Mouse (Mus musculus): ENCODE results near the gene Sox6.
"Not testable (repeated sequence)": the region's sequence is repeated elsewhere in the genome, so short reads cannot be mapped to it uniquely, and the experiment has no call there.

Sox6 gene

DNA sequence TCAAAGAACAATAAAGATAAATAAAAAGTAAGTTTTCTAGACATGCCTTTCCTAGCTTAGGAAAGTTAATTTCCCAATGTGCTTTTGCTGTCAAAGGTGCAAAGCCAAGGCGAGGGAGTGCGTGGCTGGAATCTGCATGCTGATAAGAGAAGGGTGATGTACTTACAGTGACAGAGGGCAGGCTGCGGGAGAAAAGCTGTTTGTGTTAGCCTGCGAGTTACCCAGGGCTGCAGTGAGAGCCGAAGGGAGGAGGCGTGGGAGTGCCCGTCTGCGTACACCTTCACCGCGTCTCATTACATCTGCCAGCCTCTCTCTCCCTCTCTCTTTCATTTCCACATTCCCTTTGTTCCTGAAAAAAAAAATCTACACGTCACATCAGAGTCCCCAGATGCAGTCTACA is at the start of gene Sox6:
TSS of gene Sox6 (minus strand) at position 286 of the 400 bp plus-strand sequence.
- DNase-seq (ENCODE audit: extremely low spot score, low spot score) = peak; percentile 63

DNA sequence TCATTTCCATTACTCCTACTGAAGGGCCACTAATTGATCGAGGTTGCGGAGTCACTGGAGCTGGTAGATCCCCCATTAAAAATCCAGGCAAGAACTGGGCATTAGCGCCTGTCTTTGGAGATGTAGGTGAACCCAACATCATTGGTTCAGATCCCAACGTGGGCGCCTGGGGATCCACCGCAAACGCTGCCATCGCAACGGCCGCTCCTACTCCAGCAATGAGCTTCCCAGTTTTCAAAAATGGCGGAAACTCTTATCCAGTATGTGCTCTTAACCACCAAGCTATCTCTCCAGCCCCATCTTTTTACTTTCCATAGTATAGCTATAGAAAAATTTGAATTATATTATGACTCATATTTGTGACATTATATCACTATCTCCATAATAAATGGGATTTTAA is 45.8 kb upstream of the Sox6 start, which contains the start of gene Gm4353:
TSS of gene Gm4353 (minus strand) at position 270 of the 400 bp plus-strand sequence.
- not testable (repeated sequence) for DNase-seq (ENCODE audit: extremely low spot score, low spot score)

DNA sequence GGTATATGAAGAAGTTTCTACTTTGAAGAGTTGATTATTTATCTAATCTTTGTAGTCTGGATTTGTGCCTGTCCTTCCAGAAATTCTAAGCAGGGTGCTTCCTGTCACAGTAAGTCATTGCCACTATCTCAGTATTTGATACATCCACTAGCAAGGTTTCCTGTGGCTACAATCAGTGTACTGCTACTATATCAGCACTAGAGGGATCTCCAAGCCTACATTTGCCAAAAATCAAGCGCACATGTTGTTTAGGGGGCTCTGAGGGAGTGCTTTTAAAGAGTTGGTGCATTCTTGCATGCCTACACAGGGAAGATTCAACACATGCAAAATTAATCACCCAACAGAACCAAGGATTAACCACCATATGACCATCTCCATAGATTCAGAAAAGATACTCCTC is 22.1 kb upstream of the Sox6 start:
- DNase-seq (ENCODE audit: extremely low spot score, low spot score) = no peak

DNA sequence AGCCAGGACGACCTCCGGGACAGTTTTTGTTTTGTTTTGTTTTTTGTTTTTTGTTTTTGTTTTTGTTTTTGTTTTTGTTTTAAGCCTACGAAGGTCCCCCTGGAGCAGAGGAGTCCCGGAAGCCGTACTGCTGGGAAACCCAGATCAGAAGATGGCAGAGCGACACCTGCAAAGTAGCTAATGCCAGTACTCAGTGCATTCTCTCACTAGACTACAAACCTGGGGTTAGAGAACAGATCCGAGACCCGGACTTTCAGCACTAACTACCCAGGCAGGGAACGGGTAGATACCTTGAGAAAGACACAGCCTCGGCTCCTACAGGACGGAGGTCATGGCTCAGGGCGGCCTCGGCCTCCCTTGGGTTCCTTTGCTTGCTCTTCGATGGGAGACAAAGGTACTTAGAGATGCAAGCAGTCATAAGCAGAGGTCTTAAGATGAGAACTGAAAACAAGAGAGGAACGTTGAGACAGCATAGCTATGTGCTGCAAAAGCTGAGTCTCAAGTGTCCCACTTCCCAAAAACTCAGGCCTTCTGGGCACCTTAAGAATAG is 1.9 kb upstream of the Sox6 start:
- no peak for DNase-seq (ENCODE audit: extremely low spot score, low spot score)

DNA sequence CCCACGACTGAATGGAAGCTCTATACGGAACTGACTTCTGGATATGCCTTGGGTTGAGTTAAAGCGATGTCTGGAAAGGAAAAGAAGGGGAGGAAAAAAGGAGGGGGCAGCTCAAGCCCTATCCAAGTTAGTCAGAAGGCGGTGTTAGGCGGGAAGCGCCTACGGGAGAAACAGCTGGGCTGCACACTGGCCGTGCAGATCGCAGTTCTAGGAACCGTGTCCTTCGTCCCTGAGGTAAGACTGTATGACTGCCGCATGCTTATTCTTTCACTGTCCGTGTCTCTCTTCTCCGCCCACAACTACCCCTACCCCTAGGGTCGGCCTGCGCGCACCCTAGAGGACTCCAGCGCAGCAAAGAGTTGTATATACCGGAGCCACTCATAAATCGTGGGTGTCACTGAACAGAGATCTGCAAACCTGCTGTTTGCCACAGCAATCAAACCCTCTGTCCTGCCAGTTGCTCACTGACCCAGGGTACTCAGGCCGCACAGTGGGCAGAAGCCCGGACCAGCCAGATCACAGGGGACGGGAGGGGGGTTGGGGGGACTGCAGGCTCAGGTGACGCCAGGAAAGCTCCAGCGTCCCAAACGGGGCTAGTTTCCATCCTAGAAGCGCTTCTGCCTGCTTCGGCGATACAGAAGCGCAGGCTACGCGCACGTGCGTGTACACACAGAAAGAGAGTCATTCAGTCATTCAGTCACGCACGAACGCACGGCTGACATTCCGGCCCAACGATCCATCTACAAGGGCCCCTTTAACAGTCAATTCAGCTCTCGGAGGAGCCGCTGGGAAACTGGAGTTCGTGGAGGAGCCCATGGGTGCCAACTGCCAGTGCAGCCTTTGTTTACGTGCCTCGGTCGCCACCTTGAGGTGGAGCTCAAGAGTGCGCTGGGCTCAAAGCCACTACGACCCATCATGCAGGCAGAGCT is 1.2 kb upstream of the Sox6 start:
- DNase-seq (ENCODE audit: extremely low spot score, low spot score) = peak; percentile 84

GRCm38 (mm10) chr7:116039196-116039537 is 571 bp upstream of the Sox6 start, which contains the start of gene 1110004F10Rik:
Gene 1110004F10Rik, plus strand, starts transcription at chr7:116039397.
- peak; percentile 58 for DNase-seq (ENCODE audit: extremely low spot score, low spot score)

DNA sequence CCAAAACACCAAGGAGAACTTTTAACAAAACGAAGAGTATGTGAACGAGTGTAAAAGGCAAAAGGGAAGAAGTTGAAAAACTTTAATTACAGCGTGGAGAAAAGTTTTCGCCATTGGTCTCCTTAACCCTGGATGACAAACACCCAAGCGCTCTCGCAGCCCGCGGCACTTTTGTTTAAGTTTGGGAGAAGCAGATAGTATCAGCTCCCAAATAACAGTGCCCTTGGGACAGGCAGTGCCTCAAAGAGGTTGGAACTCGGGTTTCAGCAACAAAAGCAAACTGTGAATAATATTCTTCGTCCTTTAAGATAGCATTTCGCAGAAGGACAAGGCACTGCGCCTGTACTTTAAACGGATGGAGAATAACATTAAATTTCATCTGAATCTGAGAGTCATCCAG is 572 bp downstream of the Sox6 start:
- DNase-seq (ENCODE audit: extremely low spot score, low spot score) = peak; percentile 36

DNA sequence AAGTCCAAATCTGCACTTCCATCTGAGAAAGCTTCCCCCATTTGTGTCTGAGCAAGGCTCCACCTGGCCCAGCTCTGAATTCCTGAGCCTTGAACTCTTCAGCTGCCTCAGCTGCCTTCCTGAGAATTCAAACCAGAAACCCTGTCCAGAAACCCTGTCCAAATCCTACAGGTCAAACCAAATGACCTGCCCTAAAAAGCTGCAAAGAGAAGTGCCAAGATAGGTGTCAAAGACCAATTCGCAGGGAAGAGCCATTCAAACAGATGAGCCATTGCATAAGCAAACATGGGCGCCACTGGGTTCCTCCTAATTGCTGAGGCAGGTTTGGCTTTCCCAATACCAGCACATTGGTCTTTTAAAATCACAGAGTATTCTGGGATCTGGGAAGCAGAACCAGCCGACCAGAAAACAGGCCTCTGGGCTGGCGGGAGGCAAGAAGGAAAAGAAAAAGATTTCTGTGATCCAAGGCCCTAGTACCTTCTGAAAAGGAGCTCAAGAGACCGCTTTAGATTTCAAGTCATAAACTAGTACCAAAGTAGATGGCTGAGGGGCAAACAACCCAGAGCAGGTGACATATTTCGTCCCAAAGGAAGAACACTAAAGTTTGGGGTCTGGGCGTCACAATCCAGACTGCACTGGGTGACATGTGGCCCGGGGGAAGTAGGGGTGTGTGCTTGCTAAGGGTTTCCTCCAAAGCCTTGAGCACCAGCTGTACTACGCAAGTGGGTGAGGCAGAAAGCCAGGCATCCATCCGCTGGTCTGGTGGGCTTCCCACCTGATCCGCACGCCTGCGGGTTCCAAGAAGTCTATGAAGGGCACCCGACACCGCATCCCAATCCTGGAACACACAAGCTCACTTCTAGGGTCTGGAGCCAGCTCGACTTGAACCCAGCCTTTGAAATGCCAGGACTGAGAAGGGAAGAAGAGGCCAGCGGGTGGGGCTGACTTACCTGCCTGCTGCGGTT is 1.7 kb downstream of the Sox6 start:
- peak; percentile 51 for DNase-seq (ENCODE audit: extremely low spot score, low spot score)

DNA sequence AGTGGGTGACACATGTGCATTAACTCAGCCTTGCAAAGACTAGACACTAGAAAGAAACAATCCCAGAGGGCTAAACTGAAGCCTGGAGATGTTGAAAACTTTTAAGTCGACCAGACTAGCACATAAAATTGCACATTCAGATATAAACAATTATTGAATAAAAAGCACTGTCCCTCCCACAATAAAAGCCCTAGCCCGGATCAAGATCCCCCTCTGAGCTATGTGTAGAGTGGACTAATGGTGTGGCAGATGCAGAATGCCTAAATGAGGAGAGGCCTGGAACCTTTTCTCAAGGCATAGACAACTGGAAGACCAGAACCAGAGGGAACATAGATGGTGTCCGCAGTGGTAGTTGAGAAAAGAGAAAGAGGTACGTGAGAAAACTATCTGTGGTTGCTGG is 3.1 kb downstream of the Sox6 start:
- no peak for DNase-seq (ENCODE audit: extremely low spot score, low spot score)

GRCm38 (mm10) chr7:116034282-116034758 is 4.3 kb downstream of the Sox6 start:
- DNase-seq (ENCODE audit: extremely low spot score, low spot score) = peak; percentile 86

- peak; percentile 80 for DNase-seq (ENCODE audit: extremely low spot score, low spot score)
Measured at GRCm38 (mm10) chr7:116033371-116034241, 5.0 kb downstream of the Sox6 start.

- peak; percentile 83 for DNase-seq (ENCODE audit: extremely low spot score, low spot score)
Measured at GRCm38 (mm10) chr7:116032596-116033307, 5.8 kb downstream of the Sox6 start.

DNA sequence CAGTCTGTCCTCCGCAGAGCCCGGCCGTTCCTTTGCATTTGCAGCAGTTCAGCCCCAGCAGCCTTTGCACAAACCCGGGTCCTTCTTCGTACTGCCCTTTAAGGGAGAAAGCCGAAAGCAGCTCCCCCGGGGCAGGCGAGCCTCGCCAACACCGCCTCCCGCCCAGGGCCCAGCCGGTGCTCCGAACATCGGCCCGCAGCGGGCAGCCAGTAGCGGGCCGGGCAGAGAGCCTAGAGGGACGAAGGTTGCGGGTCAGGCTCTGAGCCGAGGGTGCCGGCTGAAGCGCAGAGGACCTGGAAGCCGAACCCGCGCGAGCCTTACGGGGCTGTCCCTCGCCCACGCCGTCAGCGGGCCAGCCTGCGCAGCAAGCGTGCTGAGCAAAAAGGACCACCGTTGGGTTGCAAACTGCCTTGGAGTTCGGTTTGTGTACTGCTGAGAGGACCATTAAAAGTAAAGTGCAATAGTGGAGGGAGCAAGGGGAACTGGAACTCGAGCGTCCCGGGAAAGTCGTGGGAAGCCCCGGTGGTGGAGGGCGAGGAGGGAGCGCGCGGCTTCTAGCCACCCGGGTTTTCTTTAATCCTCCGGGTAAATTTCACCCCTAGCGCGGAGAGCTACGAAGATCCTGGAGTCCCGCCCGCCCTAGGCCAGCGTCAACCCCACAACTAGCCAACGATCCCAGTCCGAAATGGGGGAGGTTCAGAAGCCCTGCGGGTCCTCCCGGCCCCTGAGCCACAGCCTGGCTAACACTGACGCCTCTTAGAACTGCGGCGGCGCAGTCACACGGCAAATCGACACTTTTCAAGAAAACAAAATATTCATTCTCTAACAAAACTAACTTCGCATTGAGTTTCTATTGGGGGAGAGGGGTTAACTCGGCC is 6.6 kb downstream of the Sox6 start:
- DNase-seq (ENCODE audit: extremely low spot score, low spot score) = peak; percentile 84

- DNase-seq (ENCODE audit: extremely low spot score, low spot score) = no peak
Measured at GRCm38 (mm10) chr7:116031388-116031717, 7.2 kb downstream of the Sox6 start.

GRCm38 (mm10) chr7:116030597-116031387 is 7.8 kb downstream of the Sox6 start:
- peak; percentile 80 for DNase-seq (ENCODE audit: extremely low spot score, low spot score)

DNA sequence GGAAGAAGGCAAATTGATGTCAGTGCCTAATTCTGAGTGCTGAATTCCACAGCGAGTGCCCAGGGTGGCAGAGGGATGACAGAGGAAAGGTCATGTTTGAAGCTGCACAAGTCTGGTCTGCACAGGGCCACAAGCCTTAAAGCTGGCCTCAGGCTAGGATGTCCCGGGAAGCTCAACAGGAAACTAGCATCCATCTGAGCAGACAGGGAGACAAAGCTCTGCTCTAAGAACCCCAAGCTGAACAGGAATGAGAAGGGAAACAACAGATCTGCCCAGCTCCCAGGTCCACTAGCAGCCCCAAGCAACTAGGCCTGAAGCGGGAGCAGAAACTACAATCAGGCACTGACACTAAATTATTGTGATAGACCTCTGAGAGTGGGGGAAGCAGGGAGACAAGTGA is 8.6 kb downstream of the Sox6 start:
- peak; percentile 48 for DNase-seq (ENCODE audit: extremely low spot score, low spot score)

- no peak for DNase-seq (ENCODE audit: extremely low spot score, low spot score)
Measured at GRCm38 (mm10) chr7:116002726-116003125, 35.9 kb downstream of the Sox6 start.
